In the genomic region with DNA sequence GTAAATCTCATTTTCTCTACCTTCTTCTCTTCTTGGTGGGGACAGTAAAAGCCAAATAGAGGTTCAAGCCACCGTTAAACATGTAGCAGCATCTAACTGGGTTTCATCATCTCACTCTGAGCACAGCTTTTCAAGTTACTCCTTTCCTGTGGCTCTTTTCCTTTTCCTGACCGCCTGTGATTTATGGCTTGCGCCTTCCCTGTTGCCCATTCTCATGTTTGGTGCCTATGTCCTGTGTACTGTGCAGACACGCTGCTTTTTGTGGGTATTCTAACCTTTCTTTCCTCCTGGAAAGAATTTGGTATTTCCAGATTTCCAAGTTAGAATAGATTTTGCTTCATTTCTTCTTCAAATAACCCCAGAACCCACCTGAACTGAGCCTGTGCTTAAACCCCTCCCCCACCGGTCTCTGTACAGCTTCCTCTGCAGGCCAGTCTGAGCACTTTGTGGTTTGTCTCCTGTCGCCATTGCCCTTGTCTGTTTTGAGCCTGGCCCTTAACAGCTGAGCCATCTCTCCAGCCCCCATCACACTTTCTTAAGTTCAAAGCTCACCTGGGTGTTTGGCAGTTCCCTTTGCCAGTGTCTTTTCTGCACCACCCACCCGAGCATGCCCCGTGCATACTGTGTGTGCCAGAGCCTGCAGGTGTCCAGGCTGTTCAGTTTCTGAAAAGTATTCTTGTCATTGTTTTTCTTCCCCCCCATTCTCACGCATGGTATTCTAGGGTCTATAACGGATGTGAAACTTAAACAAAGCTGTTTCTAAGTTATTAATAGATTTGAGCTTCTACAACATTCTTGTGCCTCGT, we compare ENCODE assay signal across 9 mouse cellular contexts.
DNase-seq lines count a peak whose midpoint lies in the region; ATAC-seq and TF ChIP-seq lines count a peak whose summit lies in the region.
"Had no signal": no experiment of that assay in that cellular context is flagged by ENCODE, and none has a peak within 500 bp of the region (broad histone marks: within the 10 kb centered on the region; RNA-seq: fewer than 3 reads in every experiment).

No protein-coding gene starts in this region.

- H3K4me1 ChIP-seq in forebrain, embryonic 14.5 days (ENCODE audit: control insufficient read depth, insufficient read depth, low read length), result peaks cover 34% of the 10 kb centered on the region
- peaks cover 17% of the 10 kb centered on the region for H3K4me1 ChIP-seq in forebrain, embryonic 10.5 days
- peaks cover 29% of the 10 kb centered on the region for H3K4me1 ChIP-seq in forebrain, postnatal 0 days (ENCODE audit: insufficient read depth)
- H3K4me1 ChIP-seq in liver, embryonic 11.5 days (replicated peaks; ENCODE audit: control insufficient read depth, insufficient read depth, low read length), result peaks cover 9% of the 10 kb centered on the region
- H3K4me1 ChIP-seq in intestine, postnatal 0 days (replicated peaks; ENCODE audit: control insufficient read depth, insufficient read depth, low read length), result no peaks in the 10 kb centered on the region

- no peak for ATAC-seq in forebrain, embryonic 14.5 days
- no peak for ATAC-seq in forebrain, postnatal 0 days
- 0 out of 2 replicates have a peak, but pooled peaks have one; percentile 18 for ATAC-seq in liver, embryonic 11.5 days (replicated peaks; ENCODE audit: low FRiP score)
- no peak for ATAC-seq in intestine, postnatal 0 days

- peak overlapping the region; percentile 92 for H3K27ac ChIP-seq in forebrain, embryonic 14.5 days (ENCODE audit: low read depth, low read length)
- H3K27ac ChIP-seq in forebrain, embryonic 10.5 days, result no peak overlapping the region
- peak overlapping the region; percentile 86 for H3K27ac ChIP-seq in forebrain, postnatal 0 days (ENCODE audit: low read depth, low read length)
- H3K27ac ChIP-seq in liver, embryonic 11.5 days (ENCODE audit: low read depth, low read length), result no peak overlapping the region
- H3K27ac ChIP-seq in intestine, postnatal 0 days (ENCODE audit: low read depth, low read length), result no peak overlapping the region

- WGBS in forebrain, embryonic 14.5 days, result 79% methylated on average over 11 of the region's 11 CpGs
- WGBS in forebrain, embryonic 10.5 days, result 83% methylated on average over 11 of the region's 11 CpGs
- WGBS in forebrain, postnatal 0 days, result 62% methylated on average over 11 of the region's 11 CpGs
- WGBS in liver, embryonic 11.5 days, result 50% methylated on average over 11 of the region's 11 CpGs
- WGBS in intestine, postnatal 0 days, result 57% methylated on average over 11 of the region's 11 CpGs

- no peak for TF ChIP-seq CTCF in forebrain, postnatal 0 days (IDR thresholded peaks at IDR 0.05; ENCODE audit: low read depth)
- no peak for TF ChIP-seq CTCF in intestine, postnatal 0 days (IDR thresholded peaks at IDR 0.05; ENCODE audit: low read depth)

- H3K9ac ChIP-seq in forebrain, embryonic 14.5 days (ENCODE audit: low read length), result no peak overlapping the region
- no peak overlapping the region for H3K9ac ChIP-seq in forebrain, postnatal 0 days
- H3K9ac ChIP-seq in liver, embryonic 11.5 days (ENCODE audit: low read depth, low read length), result no peak overlapping the region
- no peak overlapping the region for H3K9ac ChIP-seq in intestine, postnatal 0 days (ENCODE audit: low read depth, low read length)

- H3K4me2 ChIP-seq in forebrain, embryonic 14.5 days (ENCODE audit: low read length), result no peak overlapping the region
- H3K4me2 ChIP-seq in forebrain, postnatal 0 days (ENCODE audit: low read depth), result no peak overlapping the region
- no peak overlapping the region for H3K4me2 ChIP-seq in liver, embryonic 11.5 days
- H3K4me2 ChIP-seq in intestine, postnatal 0 days (replicated peaks; ENCODE audit: low read depth), result no peak overlapping the region

- H3K4me3 ChIP-seq in forebrain, embryonic 14.5 days (ENCODE audit: low read depth, low read length), result no peak overlapping the region
- H3K4me3 ChIP-seq in forebrain, embryonic 10.5 days, result no peak overlapping the region
- no peak overlapping the region for H3K4me3 ChIP-seq in forebrain, postnatal 0 days (ENCODE audit: low read depth, low read length)
- no peak overlapping the region for H3K4me3 ChIP-seq in liver, embryonic 11.5 days (ENCODE audit: low read depth, low read length)
- H3K4me3 ChIP-seq in intestine, postnatal 0 days (ENCODE audit: low read depth, low read length), result no peak overlapping the region
- H3K4me3 ChIP-seq: erythroblast, embryonic 14.5 days had no signal

- DNase-seq in forebrain, embryonic 14.5 days (ENCODE audit: low spot score), result no peak
- no peak for DNase-seq in forebrain, embryonic 10.5 days (ENCODE audit: extremely low spot score, low spot score)
- DNase-seq in CD4-positive, CD25-positive, alpha-beta regulatory T cell, adult 2 months (ENCODE audit: low read depth, low spot score), result peak; percentile 33
- peak; percentile 12 for DNase-seq in forebrain, postnatal 0 days
- no peak for DNase-seq in liver, embryonic 11.5 days (ENCODE audit: low spot score)
- peak; percentile 56 to 59 for DNase-seq in spleen, postnatal 36 days (ENCODE audit: low spot score in 2 of 2)
- no peak for DNase-seq in right cerebral cortex, postnatal 25 days

- H3K36me3 ChIP-seq in forebrain, embryonic 14.5 days (ENCODE audit: control insufficient read depth, insufficient read depth, low read length), result no peaks in the 10 kb centered on the region
- H3K36me3 ChIP-seq in forebrain, embryonic 10.5 days (replicated peaks), result no peaks in the 10 kb centered on the region
- no peaks in the 10 kb centered on the region for H3K36me3 ChIP-seq in forebrain, postnatal 0 days (ENCODE audit: insufficient read depth)
- no peaks in the 10 kb centered on the region for H3K36me3 ChIP-seq in liver, embryonic 11.5 days (ENCODE audit: control insufficient read depth, insufficient read depth, low read length)
- H3K36me3 ChIP-seq in intestine, postnatal 0 days (ENCODE audit: control insufficient read depth, insufficient read depth), result peaks cover 7% of the 10 kb centered on the region; the same call in 1 of the 2 replicates

- H3K9me3 ChIP-seq in forebrain, embryonic 14.5 days (replicated peaks; ENCODE audit: control insufficient read depth, low read length), result no peaks in the 10 kb centered on the region
- H3K9me3 ChIP-seq in forebrain, embryonic 10.5 days, result no peaks in the 10 kb centered on the region
- no peaks in the 10 kb centered on the region for H3K9me3 ChIP-seq in forebrain, postnatal 0 days (ENCODE audit: low read length)
- H3K9me3 ChIP-seq in liver, embryonic 11.5 days (ENCODE audit: control insufficient read depth, low read length), result no peaks in the 10 kb centered on the region
- no peaks in the 10 kb centered on the region for H3K9me3 ChIP-seq in intestine, postnatal 0 days (ENCODE audit: control insufficient read depth)

- H3K27me3 ChIP-seq in forebrain, embryonic 14.5 days (replicated peaks; ENCODE audit: control insufficient read depth, insufficient read depth, low read length), result no peaks in the 10 kb centered on the region
- no peaks in the 10 kb centered on the region for H3K27me3 ChIP-seq in forebrain, embryonic 10.5 days (ENCODE audit: poor library complexity, severe bottlenecking)
- H3K27me3 ChIP-seq in forebrain, postnatal 0 days (ENCODE audit: insufficient read depth, low read length), result no peaks in the 10 kb centered on the region
- no peaks in the 10 kb centered on the region for H3K27me3 ChIP-seq in liver, embryonic 11.5 days (replicated peaks; ENCODE audit: control insufficient read depth, insufficient read depth, low read length)
- H3K27me3 ChIP-seq in intestine, postnatal 0 days (replicated peaks; ENCODE audit: control insufficient read depth, insufficient read depth, low read length), result no peaks in the 10 kb centered on the region

Comparison
In these comparisons a context has a peak if more than half of its experiments do, and no peak if none do; other contexts are left out.
1. DNase-seq: peak in CD4-positive, CD25-positive, alpha-beta regulatory T cell, adult 2 months (single experiment), forebrain, postnatal 0 days (single experiment) and spleen, postnatal 36 days (2 of 2); none in forebrain, embryonic 14.5 days (single experiment), forebrain, embryonic 10.5 days (single experiment), liver, embryonic 11.5 days (single experiment) and right cerebral cortex, postnatal 25 days (single experiment).
2. H3K27ac ChIP-seq: peak in forebrain, embryonic 14.5 days (single experiment) and forebrain, postnatal 0 days (single experiment); none in forebrain, embryonic 10.5 days (single experiment), liver, embryonic 11.5 days (single experiment) and intestine, postnatal 0 days (single experiment).